Mouse (Mus musculus): Measurements from ENCODE around the gene Tacr3.

Gene Tacr3

GRCm38 (mm10) chr3:134828875-134829530 is at the start of gene Tacr3:
Tacr3 (plus strand) TSS chr3:134829007.
- DNase-seq (ENCODE audit: low spot score in 2 of 2), result no peak

- DNase-seq (ENCODE audit: low spot score in 2 of 2), result no peak
Measured at GRCm38 (mm10) chr3:134828492-134828874, 324 bp upstream of the Tacr3 start.

GRCm38 (mm10) chr3:134829531-134829921 is 719 bp downstream of the Tacr3 start:
- DNase-seq (ENCODE audit: low spot score in 2 of 2), result no peak

GRCm38 (mm10) chr3:134851342-134851741 is 22.5 kb downstream of the Tacr3 start:
- no peak for DNase-seq (ENCODE audit: low spot score in 2 of 2)

- DNase-seq (ENCODE audit: low spot score in 2 of 2), result no peak
Measured at GRCm38 (mm10) chr3:134877701-134878100, 48.9 kb downstream of the Tacr3 start.

GRCm38 (mm10) chr3:134895831-134896230 is 67.0 kb downstream of the Tacr3 start:
- no peak for DNase-seq (ENCODE audit: low spot score in 2 of 2)

GRCm38 (mm10) chr3:134908890-134909289 is 80.1 kb downstream of the Tacr3 start:
- DNase-seq (ENCODE audit: low spot score in 2 of 2), result no peak

- DNase-seq (ENCODE audit: low spot score in 2 of 2), result no peak
Measured at GRCm38 (mm10) chr3:134934703-134935102, 105.9 kb downstream of the Tacr3 start.

GRCm38 (mm10) chr3:134935461-134935860 is 106.7 kb downstream of the Tacr3 start:
- DNase-seq (ENCODE audit: low spot score in 2 of 2), result no peak

GRCm38 (mm10) chr3:134963461-134963860 is 134.7 kb downstream of the Tacr3 start:
- DNase-seq (ENCODE audit: low spot score in 2 of 2), result no peak

- no peak for DNase-seq (ENCODE audit: low spot score in 2 of 2)
Measured at GRCm38 (mm10) chr3:134978902-134979301, 150.1 kb downstream of the Tacr3 start.

- no peak for DNase-seq (ENCODE audit: low spot score in 2 of 2)
Measured at GRCm38 (mm10) chr3:134980140-134980539, 151.3 kb downstream of the Tacr3 start.
